Mouse (Mus musculus) gastrocnemius, postnatal 4 days (tissue): ENCODE measurements at regions not wholly inside any gene's neighbourhood (a gene's known extent, or its start where the extent isn't known, plus 50 kb on each side); places are given as distances from the start of the nearest gene placed in this dataset.

Experiments
- DNase-seq, 2 experiments: peaks; one replicate each; pipeline ENCODE4 v3.0.0; 2021 to 2022; ENCODE audit warnings: low spot score in 2 of 2, mixed read lengths in 2 of 2

GRCm38 (mm10) chr15:7572221-7572620, 174.0 kb upstream of the Egflam start:
- DNase-seq = no peak

- DNase-seq = no peak
Observed at GRCm38 (mm10) chr15:7574264-7574663, 176.1 kb upstream of the Egflam start.

GRCm38 (mm10) chr15:7574811-7575210, 176.6 kb upstream of the Egflam start:
- peak in 1 of 2 experiments; percentile 10 for DNase-seq

- no peak for DNase-seq
Observed at GRCm38 (mm10) chr15:7578439-7578838, 180.2 kb upstream of the Egflam start.

- DNase-seq = no peak
Observed at GRCm38 (mm10) chr15:7587210-7587609, 189.0 kb upstream of the Egflam start.

GRCm38 (mm10) chr15:7591486-7591885, 193.3 kb upstream of the Egflam start:
- DNase-seq = no peak

- DNase-seq = no peak
Observed at GRCm38 (mm10) chr15:7597335-7597734, 199.1 kb upstream of the Egflam start.

- DNase-seq = no peak
Observed at GRCm38 (mm10) chr15:7597805-7598204, 199.6 kb upstream of the Egflam start.

GRCm38 (mm10) chr15:7601540-7601939, 203.3 kb upstream of the Egflam start:
- DNase-seq = no peak

- no peak for DNase-seq
Observed at GRCm38 (mm10) chr15:7604847-7605246, 205.8 kb upstream of the Gdnf start.

GRCm38 (mm10) chr15:7617954-7618353, 192.7 kb upstream of the Gdnf start:
- DNase-seq = no peak

- no peak for DNase-seq
Observed at GRCm38 (mm10) chr15:7623026-7623425, 187.6 kb upstream of the Gdnf start.

- no peak for DNase-seq
Observed at GRCm38 (mm10) chr15:7624689-7625472, 185.8 kb upstream of the Gdnf start.

- no peak for DNase-seq
Observed at GRCm38 (mm10) chr15:7629826-7630225, 180.8 kb upstream of the Gdnf start.

GRCm38 (mm10) chr15:7635234-7635633, 175.4 kb upstream of the Gdnf start:
- no peak for DNase-seq

- DNase-seq = no peak
Observed at GRCm38 (mm10) chr15:7639444-7639843, 171.2 kb upstream of the Gdnf start.

GRCm38 (mm10) chr15:7642075-7642474, 168.6 kb upstream of the Gdnf start:
- no peak for DNase-seq

- DNase-seq = no peak
Observed at GRCm38 (mm10) chr15:7650705-7651104, 159.9 kb upstream of the Gdnf start.

- no peak for DNase-seq
Observed at GRCm38 (mm10) chr15:7663888-7664287, 146.8 kb upstream of the Gdnf start.

GRCm38 (mm10) chr15:7669631-7670030, 141.0 kb upstream of the Gdnf start:
- no peak for DNase-seq

GRCm38 (mm10) chr15:7676970-7677369, 133.7 kb upstream of the Gdnf start:
- DNase-seq = no peak

GRCm38 (mm10) chr15:7678711-7679110, 131.9 kb upstream of the Gdnf start:
- no peak for DNase-seq

GRCm38 (mm10) chr15:7681011-7681410, 129.6 kb upstream of the Gdnf start:
- DNase-seq = no peak
